In genomic region chr11:93487913-93488604, GRCm38 (mm10) we compare ENCODE assay signal across 28 mouse cellular contexts.
DNase-seq lines count a peak whose midpoint lies in the region; ATAC-seq and TF ChIP-seq lines count a peak whose summit lies in the region.
"Had no signal": no experiment of that assay in that cellular context is flagged by ENCODE, and none has a peak within 500 bp of the region (broad histone marks: within the 10 kb centered on the region; RNA-seq: fewer than 3 reads in every experiment).

No protein-coding gene starts in this region.

- peak; percentile 87 for ATAC-seq in forebrain, embryonic 12.5 days (ENCODE audit: low FRiP score)
- peak; percentile 74 for ATAC-seq in forebrain, postnatal 0 days
- ATAC-seq in midbrain, embryonic 11.5 days (ENCODE audit: low FRiP score): no peak
- ATAC-seq: CD4-positive, CD25-positive, alpha-beta regulatory T cell, adult 4 months; hindbrain, postnatal 0 days; intestine, embryonic 15.5 days; lung, postnatal 0 days; midbrain, embryonic 13.5 days had no signal

- no peak for TF ChIP-seq CTCF in left cerebral cortex, adult 2 months (IDR thresholded peaks at IDR 0.05)
- TF ChIP-seq CTCF in forebrain, postnatal 0 days (IDR thresholded peaks at IDR 0.05; ENCODE audit: low read depth): no peak

- 0 out of 2 replicates have a peak, but pooled peaks cover 5% of the 10 kb centered on the region for H3K4me1 ChIP-seq in forebrain, embryonic 12.5 days
- no peaks in the 10 kb centered on the region for H3K4me1 ChIP-seq in forebrain, postnatal 0 days (ENCODE audit: insufficient read depth)
- H3K4me1 ChIP-seq in midbrain, embryonic 11.5 days (ENCODE audit: control insufficient read depth, insufficient read depth, low read length): no peaks in the 10 kb centered on the region
- H3K4me1 ChIP-seq: embryonic facial prominence, embryonic 13.5 days; hindbrain, embryonic 10.5 days; intestine, embryonic 15.5 days; limb, embryonic 10.5 days; limb, embryonic 15.5 days; liver, embryonic 13.5 days; megakaryocyte, embryonic 14.5 days had no signal

- H3K27me3 ChIP-seq in forebrain, embryonic 12.5 days: no peaks in the 10 kb centered on the region
- H3K27me3 ChIP-seq in forebrain, postnatal 0 days (ENCODE audit: insufficient read depth, low read length): no peaks in the 10 kb centered on the region
- no peaks in the 10 kb centered on the region for H3K27me3 ChIP-seq in midbrain, embryonic 11.5 days (ENCODE audit: control insufficient read depth, insufficient read depth, low read length)
- H3K27me3 ChIP-seq: embryonic facial prominence, embryonic 13.5 days; intestine, embryonic 15.5 days; limb, embryonic 15.5 days; liver, embryonic 13.5 days; megakaryocyte, embryonic 14.5 days; midbrain, embryonic 13.5 days had no signal

- H3K4me2 ChIP-seq in forebrain, embryonic 12.5 days: no peak overlapping the region
- H3K4me2 ChIP-seq in forebrain, postnatal 0 days (ENCODE audit: low read depth): no peak overlapping the region
- no peak overlapping the region for H3K4me2 ChIP-seq in midbrain, embryonic 11.5 days
- H3K4me2 ChIP-seq: embryonic facial prominence, embryonic 13.5 days; intestine, embryonic 15.5 days; limb, embryonic 15.5 days; liver, embryonic 13.5 days; midbrain, embryonic 13.5 days had no signal

- H3K9me3 ChIP-seq in forebrain, embryonic 12.5 days: no peaks in the 10 kb centered on the region
- no peaks in the 10 kb centered on the region for H3K9me3 ChIP-seq in forebrain, postnatal 0 days (ENCODE audit: low read length)
- no peaks in the 10 kb centered on the region for H3K9me3 ChIP-seq in midbrain, embryonic 11.5 days (ENCODE audit: control insufficient read depth, low read length)
- H3K9me3 ChIP-seq: embryonic facial prominence, embryonic 13.5 days; hindbrain, embryonic 10.5 days; intestine, embryonic 15.5 days; limb, embryonic 10.5 days; limb, embryonic 15.5 days; liver, embryonic 13.5 days; megakaryocyte, embryonic 14.5 days; midbrain, embryonic 13.5 days had no signal

- no peak overlapping the region for H3K4me3 ChIP-seq in left cerebral cortex, adult 2 months
- H3K4me3 ChIP-seq in forebrain, embryonic 12.5 days (replicated peaks): no peak overlapping the region
- H3K4me3 ChIP-seq in forebrain, postnatal 0 days (ENCODE audit: low read depth, low read length): no peak overlapping the region
- H3K4me3 ChIP-seq in midbrain, embryonic 11.5 days (ENCODE audit: low read depth, low read length): no peak overlapping the region
- H3K4me3 ChIP-seq: embryonic facial prominence, embryonic 13.5 days; hindbrain, embryonic 10.5 days; intestine, embryonic 15.5 days; limb, embryonic 10.5 days; limb, embryonic 15.5 days; liver, embryonic 13.5 days; megakaryocyte, embryonic 14.5 days; midbrain, embryonic 13.5 days had no signal

- no peaks in the 10 kb centered on the region for H3K36me3 ChIP-seq in forebrain, embryonic 12.5 days (replicated peaks)
- no peaks in the 10 kb centered on the region for H3K36me3 ChIP-seq in forebrain, postnatal 0 days (ENCODE audit: insufficient read depth)
- H3K36me3 ChIP-seq in midbrain, embryonic 11.5 days (ENCODE audit: control insufficient read depth, insufficient read depth, low read length): no peaks in the 10 kb centered on the region
- H3K36me3 ChIP-seq: embryonic facial prominence, embryonic 13.5 days; hindbrain, embryonic 10.5 days; intestine, embryonic 15.5 days; limb, embryonic 10.5 days; limb, embryonic 15.5 days; liver, embryonic 13.5 days; midbrain, embryonic 13.5 days had no signal

- 52% methylated on average over 3 of the region's 3 CpGs for WGBS in forebrain, embryonic 12.5 days
- 37% methylated on average over 3 of the region's 3 CpGs for WGBS in forebrain, postnatal 0 days
- 84% methylated on average over 3 of the region's 3 CpGs for WGBS in midbrain, embryonic 11.5 days

- H3K9ac ChIP-seq in forebrain, embryonic 12.5 days: no peak overlapping the region
- H3K9ac ChIP-seq in forebrain, postnatal 0 days: no peak overlapping the region
- H3K9ac ChIP-seq in midbrain, embryonic 11.5 days (ENCODE audit: low read length): no peak overlapping the region
- H3K9ac ChIP-seq: embryonic facial prominence, embryonic 13.5 days; intestine, embryonic 15.5 days; limb, embryonic 15.5 days; liver, embryonic 13.5 days; midbrain, embryonic 13.5 days had no signal

- H3K27ac ChIP-seq in left cerebral cortex, adult 2 months: peak overlapping the region; percentile 34; the same call in 1 of the 2 replicates
- 0 out of 2 replicates have a peak overlapping the region, but pooled peaks have one; percentile 53 for H3K27ac ChIP-seq in forebrain, embryonic 12.5 days
- H3K27ac ChIP-seq in forebrain, postnatal 0 days (ENCODE audit: low read depth, low read length): no peak overlapping the region
- H3K27ac ChIP-seq in midbrain, embryonic 11.5 days (ENCODE audit: low read depth, low read length): no peak overlapping the region
- H3K27ac ChIP-seq: embryonic facial prominence, embryonic 13.5 days; hindbrain, embryonic 10.5 days; hindbrain, postnatal 0 days; intestine, embryonic 15.5 days; kidney, postnatal 0 days; limb, embryonic 10.5 days; limb, embryonic 15.5 days; liver, embryonic 13.5 days; midbrain, embryonic 13.5 days had no signal

- no peak for DNase-seq in left cerebral cortex, adult 2 months (ENCODE audit: extremely low spot score in 1 of 2, low spot score in 2 of 2)
- DNase-seq in left cerebral cortex, adult 18-20 months (ENCODE audit: low spot score in 2 of 2): no peak
- peak; percentile 82 for DNase-seq in brain, adult 2 months (ENCODE audit: low read depth, low spot score)
- DNase-seq in forebrain, postnatal 0 days: peak; percentile 23
- no peak for DNase-seq in kidney, postnatal 14 days
- no peak for DNase-seq in midbrain, embryonic 11.5 days (ENCODE audit: low spot score, missing footprints)
- DNase-seq: adrenal gland, postnatal 25 days; cerebellum, adult 9-10 months; gastrocnemius, postnatal 14 days; heart, postnatal 14 days; kidney, adult 2 months; liver, embryonic 13.5 days; lung, adult 18-20 months; lung, postnatal 4 days; right cerebral cortex, postnatal 14 days; thymus, postnatal 4 days had no signal

- intact Hi-C loops in left cerebral cortex, adult 2 months (cut with DNase I): loop anchor here (10.0 kb wide), 1 partner anchor 187 kb away; no protein-coding TSS in a partner anchor

Comparison
In these comparisons a context has a peak if more than half of its experiments do, and no peak if none do; other contexts are left out.
1. H3K27ac ChIP-seq: peak in left cerebral cortex, adult 2 months (single experiment) and forebrain, embryonic 12.5 days (single experiment); none in forebrain, postnatal 0 days (single experiment) and midbrain, embryonic 11.5 days (single experiment).
2. DNase-seq: peak in brain, adult 2 months (single experiment) and forebrain, postnatal 0 days (single experiment); none in left cerebral cortex, adult 2 months (0 of 2), left cerebral cortex, adult 18-20 months (0 of 2), kidney, postnatal 14 days (single experiment) and midbrain, embryonic 11.5 days (single experiment).